Comparison of ENCODE assay signal across 26 mouse cellular contexts in genomic region chr6:119711649-119712305, GRCm38 (mm10).
DNase-seq lines count a peak whose midpoint lies in the region; ATAC-seq and TF ChIP-seq lines count a peak whose summit lies in the region.
"Had no signal": no experiment of that assay in that cellular context is flagged by ENCODE, and none has a peak within 500 bp of the region (broad histone marks: within the 10 kb centered on the region; RNA-seq: fewer than 3 reads in every experiment).

No protein-coding gene starts in this region.

- no peaks in the 10 kb centered on the region for H3K9me3 ChIP-seq in liver, embryonic 14.5 days (ENCODE audit: control insufficient read depth, low read length)
- H3K9me3 ChIP-seq in liver, embryonic 11.5 days (ENCODE audit: control insufficient read depth, low read length): no peaks in the 10 kb centered on the region
- no peaks in the 10 kb centered on the region for H3K9me3 ChIP-seq in midbrain, embryonic 15.5 days
- H3K9me3 ChIP-seq: embryonic facial prominence, embryonic 12.5 days; forebrain, embryonic 13.5 days; intestine, embryonic 15.5 days; midbrain, embryonic 10.5 days; neural tube, embryonic 12.5 days had no signal

- no peak overlapping the region for H3K27ac ChIP-seq in liver, embryonic 14.5 days
- no peak overlapping the region for H3K27ac ChIP-seq in liver, embryonic 11.5 days (ENCODE audit: low read depth, low read length)
- no peak overlapping the region for H3K27ac ChIP-seq in cerebellum, adult 2 months (ENCODE audit: insufficient read depth, low read length)
- H3K27ac ChIP-seq in midbrain, embryonic 15.5 days: no peak overlapping the region
- H3K27ac ChIP-seq: embryonic facial prominence, embryonic 12.5 days; forebrain, embryonic 13.5 days; hindbrain, embryonic 14.5 days; intestine, embryonic 15.5 days; left cerebral cortex, adult 2 months; midbrain, embryonic 10.5 days; neural tube, embryonic 12.5 days had no signal

- no peak overlapping the region for H3K9ac ChIP-seq in liver, embryonic 14.5 days (replicated peaks)
- no peak overlapping the region for H3K9ac ChIP-seq in liver, embryonic 11.5 days (ENCODE audit: low read depth, low read length)
- H3K9ac ChIP-seq in midbrain, embryonic 15.5 days: no peak overlapping the region
- H3K9ac ChIP-seq: embryonic facial prominence, embryonic 12.5 days; forebrain, embryonic 13.5 days; hindbrain, embryonic 14.5 days; intestine, embryonic 15.5 days; lung, embryonic 14.5 days; neural tube, embryonic 12.5 days had no signal

- H3K4me3 ChIP-seq in liver, embryonic 14.5 days (ENCODE audit: insufficient read depth in 1 of 2, low read depth in 2 of 2, low read length in 2 of 2): no peak overlapping the region
- no peak overlapping the region for H3K4me3 ChIP-seq in liver, embryonic 11.5 days (ENCODE audit: low read depth, low read length)
- no peak overlapping the region for H3K4me3 ChIP-seq in cerebellum, adult 2 months (replicated peaks; ENCODE audit: insufficient read depth, low read depth, low read length)
- no peak overlapping the region for H3K4me3 ChIP-seq in midbrain, embryonic 15.5 days
- H3K4me3 ChIP-seq: embryonic facial prominence, embryonic 12.5 days; erythroblast, embryonic 14.5 days; forebrain, embryonic 13.5 days; intestine, embryonic 15.5 days; left cerebral cortex, adult 2 months; midbrain, embryonic 10.5 days; neural tube, embryonic 12.5 days had no signal

- H3K4me2 ChIP-seq in liver, embryonic 14.5 days (ENCODE audit: low read depth): no peak overlapping the region
- H3K4me2 ChIP-seq in liver, embryonic 11.5 days: no peak overlapping the region
- H3K4me2 ChIP-seq in midbrain, embryonic 15.5 days: no peak overlapping the region
- H3K4me2 ChIP-seq: embryonic facial prominence, embryonic 12.5 days; forebrain, embryonic 13.5 days; hindbrain, embryonic 14.5 days; intestine, embryonic 15.5 days; lung, embryonic 14.5 days; neural tube, embryonic 12.5 days had no signal

- H3K36me3 ChIP-seq in liver, embryonic 14.5 days (replicated peaks; ENCODE audit: control insufficient read depth, insufficient read depth, low read depth): no peaks in the 10 kb centered on the region
- H3K36me3 ChIP-seq in liver, embryonic 11.5 days (ENCODE audit: control insufficient read depth, insufficient read depth, low read length): no peaks in the 10 kb centered on the region
- H3K36me3 ChIP-seq in midbrain, embryonic 15.5 days (replicated peaks): no peaks in the 10 kb centered on the region; the same call in 1 of the 2 replicates
- H3K36me3 ChIP-seq: embryonic facial prominence, embryonic 12.5 days; intestine, embryonic 15.5 days had no signal

- no peak for TF ChIP-seq POLR2A in cerebellum, adult 2 months (IDR thresholded peaks at IDR 0.05; ENCODE audit: borderline replicate concordance, insufficient read depth, low read length)

- 0 out of 2 replicates have a peak, but pooled peaks have one; percentile 31 for TF ChIP-seq EP300 in liver, embryonic 14.5 days (IDR thresholded peaks at IDR 0.05; ENCODE audit: low read depth)

- H3K27me3 ChIP-seq in liver, embryonic 14.5 days (ENCODE audit: control insufficient read depth, insufficient read depth, low read length): no peaks in the 10 kb centered on the region
- no peaks in the 10 kb centered on the region for H3K27me3 ChIP-seq in liver, embryonic 11.5 days (replicated peaks; ENCODE audit: control insufficient read depth, insufficient read depth, low read length)
- no peaks in the 10 kb centered on the region for H3K27me3 ChIP-seq in cerebellum, adult 2 months (ENCODE audit: control insufficient read depth, insufficient read depth, low read length)
- no peaks in the 10 kb centered on the region for H3K27me3 ChIP-seq in midbrain, embryonic 15.5 days (replicated peaks)
- H3K27me3 ChIP-seq: embryonic facial prominence, embryonic 12.5 days; forebrain, embryonic 13.5 days; intestine, embryonic 15.5 days; neural tube, embryonic 12.5 days had no signal

- no peak for TF ChIP-seq CTCF in liver, embryonic 14.5 days (IDR thresholded peaks at IDR 0.05; ENCODE audit: low read depth)
- TF ChIP-seq CTCF in cerebellum, adult 2 months (IDR thresholded peaks at IDR 0.05; ENCODE audit: borderline replicate concordance, insufficient read depth, low read depth, low read length): no peak

- 42% methylated on average over 8 of the region's 8 CpGs for WGBS in liver, embryonic 14.5 days (ENCODE audit: insufficient replicate concordance)
- WGBS in liver, embryonic 11.5 days: 68% methylated on average over 8 of the region's 8 CpGs
- 80% methylated on average over 8 of the region's 8 CpGs for WGBS in cerebellum, adult 2 months
- WGBS in midbrain, embryonic 15.5 days: 76% methylated on average over 8 of the region's 8 CpGs

- H3K4me1 ChIP-seq in liver, embryonic 14.5 days (replicated peaks; ENCODE audit: control insufficient read depth in 2 of 2, insufficient read depth in 2 of 2, low read length in 1 of 2): peaks cover 0 to 2% of the 10 kb centered on the region in 2 experiments; a peak in 1 of 4 replicates
- H3K4me1 ChIP-seq in liver, embryonic 11.5 days (replicated peaks; ENCODE audit: control insufficient read depth, insufficient read depth, low read length): 0 out of 2 replicates have a peak, but pooled peaks cover 4% of the 10 kb centered on the region
- H3K4me1 ChIP-seq in cerebellum, adult 2 months (ENCODE audit: control insufficient read depth, insufficient read depth, low read length): peaks cover 3% of the 10 kb centered on the region
- no peaks in the 10 kb centered on the region for H3K4me1 ChIP-seq in midbrain, embryonic 15.5 days
- H3K4me1 ChIP-seq: embryonic facial prominence, embryonic 12.5 days; forebrain, embryonic 13.5 days; intestine, embryonic 15.5 days; midbrain, embryonic 10.5 days; neural tube, embryonic 12.5 days had no signal

- ATAC-seq in liver, embryonic 14.5 days (ENCODE audit: insufficient read depth): no peak
- no peak for ATAC-seq in liver, embryonic 11.5 days (replicated peaks; ENCODE audit: low FRiP score)
- no peak for ATAC-seq in midbrain, embryonic 15.5 days (replicated peaks)
- ATAC-seq: forebrain, embryonic 13.5 days; intestine, embryonic 15.5 days had no signal

- DNase-seq in liver, embryonic 14.5 days (ENCODE audit: low read depth in 3 of 3, low spot score in 3 of 3): no peak
- no peak for DNase-seq in liver, embryonic 11.5 days (ENCODE audit: low spot score)
- peak; percentile 15 for DNase-seq in R1 (ENCODE audit: low read depth, low spot score)
- peak; percentile 86 for DNase-seq in thymus, postnatal 0 days (ENCODE audit: low spot score)
- no peak for DNase-seq in cerebellum, adult 2 months
- no peak for DNase-seq in right cerebral cortex, postnatal 25 days
- DNase-seq: adrenal gland, adult 8-10 months; cerebellum, adult 9-11 months; gastrocnemius, postnatal 10 days; heart, postnatal 36 days; kidney, adult 9 months; kidney, postnatal 4 days; layer of hippocampus, adult 9-11 months; left cerebral cortex, postnatal 4 days; liver; lung, embryonic 14.5 days; lung, postnatal 4 days had no signal

Comparison
In these comparisons a context has a peak if more than half of its experiments do, and no peak if none do; other contexts are left out.
1. DNase-seq: peak in R1 (single experiment) and thymus, postnatal 0 days (single experiment); none in liver, embryonic 14.5 days (0 of 3), liver, embryonic 11.5 days (single experiment), cerebellum, adult 2 months (0 of 2) and right cerebral cortex, postnatal 25 days (single experiment).